Mouse (Mus musculus): ENCODE data around the gene Rab1b. TPM values are rescaled to one million over a fixed set of nuclear protein-coding genes. Genes with fewer than 3 reads are reported as not detected.
"Not testable (repeated sequence)": the region's sequence is repeated elsewhere in the genome, so short reads cannot be mapped to it uniquely, and the experiment has no call there.

Rab1b gene
- 228 and 240 TPM in 2 replicates for polyA plus RNA-seq (2015; fragmentation: Nextera tagmentation; extraction: Ambion mirVana)

GRCm38 (mm10) chr19:5106731-5107191, at the start of gene Rab1b:
Rab1b (minus strand) TSS chr19:5107072.
- peak within 1 kb of the TSS; percentile 87 for H3K4me3 ChIP-seq (ENCODE audit: low read depth, low read length)
- H3K9ac ChIP-seq (replicated peaks; ENCODE audit: low read depth), result peak within 1 kb of the TSS; percentile 82
- DNase-seq (ENCODE audit: low spot score), result peak; percentile 99
- ATAC-seq, result peak; percentile 96
- TF ChIP-seq CTCF (IDR thresholded peaks at IDR 0.05), result peak; percentile 17
- no peak for TF ChIP-seq EP300 (IDR thresholded peaks at IDR 0.05)
- under 1% methylated on average over 41 of the region's 46 CpGs for WGBS
- H3K27ac ChIP-seq (ENCODE audit: low read length), result peak within 1 kb of the TSS; percentile 92
- H3K27me3 ChIP-seq (replicated peaks; ENCODE audit: insufficient read depth, low read length), result no peaks in the 10 kb centered on the region
- H3K36me3 ChIP-seq (ENCODE audit: insufficient read depth, low read length), result peaks cover 28% of the 10 kb centered on the region
- H3K4me2 ChIP-seq (replicated peaks; ENCODE audit: low read depth, low read length), result peak within 1 kb of the TSS; percentile 91
- H3K9me3 ChIP-seq (ENCODE audit: low read length), result no peaks in the 10 kb centered on the region
- peaks cover 7% of the 10 kb centered on the region; the same call in 1 of the 2 replicates for H3K4me1 ChIP-seq (ENCODE audit: insufficient read depth, low read depth, low read length)

GRCm38 (mm10) chr19:5152261-5152660, 45.4 kb upstream of the Rab1b start:
- Histone ChIP-seq H3K27me3 (replicated peaks; ENCODE audit: insufficient read depth, low read length) (no peaks in the 10 kb centered on the region), H3K36me3 (ENCODE audit: insufficient read depth, low read length) (peaks cover 13% of the 10 kb centered on the region), H3K4me3 (ENCODE audit: low read depth, low read length) (no peak overlapping the region), H3K9me3 (ENCODE audit: low read length) (no peaks in the 10 kb centered on the region), H3K4me1 (ENCODE audit: insufficient read depth, low read depth, low read length) (no peaks in the 10 kb centered on the region), H3K9ac (replicated peaks; ENCODE audit: low read depth) (no peak overlapping the region), H3K4me2 (replicated peaks; ENCODE audit: low read depth, low read length) (no peak overlapping the region), H3K27ac (ENCODE audit: low read length) (no peak overlapping the region)
- WGBS, result 86% methylated on average over 6 of the region's 6 CpGs
- no peak for ATAC-seq
- TF ChIP-seq CTCF (IDR thresholded peaks at IDR 0.05) (no peak), EP300 (IDR thresholded peaks at IDR 0.05) (no peak)
- DNase-seq (ENCODE audit: low spot score), result no peak

- Histone ChIP-seq H3K9me3 (ENCODE audit: low read length) (no peaks in the 10 kb centered on the region), H3K27ac (ENCODE audit: low read length) (no peak overlapping the region), H3K4me1 (ENCODE audit: insufficient read depth, low read depth, low read length) (no peaks in the 10 kb centered on the region), H3K4me3 (ENCODE audit: low read depth, low read length) (no peak overlapping the region), H3K9ac (replicated peaks; ENCODE audit: low read depth) (no peak overlapping the region), H3K4me2 (replicated peaks; ENCODE audit: low read depth, low read length) (no peak overlapping the region), H3K36me3 (ENCODE audit: insufficient read depth, low read length) (peaks cover 13% of the 10 kb centered on the region), H3K27me3 (replicated peaks; ENCODE audit: insufficient read depth, low read length) (no peaks in the 10 kb centered on the region)
- WGBS, result 87% methylated on average over 5 of the region's 5 CpGs
- DNase-seq (ENCODE audit: low spot score) (no peak), ATAC-seq (no peak)
- no peak for TF ChIP-seq CTCF (IDR thresholded peaks at IDR 0.05)
- no peak for TF ChIP-seq EP300 (IDR thresholded peaks at IDR 0.05)
Measured at GRCm38 (mm10) chr19:5151741-5152140, 44.9 kb upstream of the Rab1b start.

GRCm38 (mm10) chr19:5151331-5151730, 44.5 kb upstream of the Rab1b start:
- 41% methylated on average over 3 of the region's 3 CpGs for WGBS
- no peak overlapping the region for H3K9ac ChIP-seq (replicated peaks; ENCODE audit: low read depth)
- H3K27me3 ChIP-seq (replicated peaks; ENCODE audit: insufficient read depth, low read length), result no peaks in the 10 kb centered on the region
- no peak overlapping the region for H3K4me3 ChIP-seq (ENCODE audit: low read depth, low read length)
- TF ChIP-seq EP300 (IDR thresholded peaks at IDR 0.05), result no peak
- TF ChIP-seq CTCF (IDR thresholded peaks at IDR 0.05), result peak; percentile 75
- no peak overlapping the region for H3K27ac ChIP-seq (ENCODE audit: low read length)
- no peak for ATAC-seq
- no peak overlapping the region for H3K4me2 ChIP-seq (replicated peaks; ENCODE audit: low read depth, low read length)
- peaks cover 13% of the 10 kb centered on the region for H3K36me3 ChIP-seq (ENCODE audit: insufficient read depth, low read length)
- H3K4me1 ChIP-seq (ENCODE audit: insufficient read depth, low read depth, low read length), result no peaks in the 10 kb centered on the region
- no peaks in the 10 kb centered on the region for H3K9me3 ChIP-seq (ENCODE audit: low read length)
- peak; percentile 55 for DNase-seq (ENCODE audit: low spot score)

- peaks cover 13% of the 10 kb centered on the region for H3K36me3 ChIP-seq (ENCODE audit: insufficient read depth, low read length)
- H3K27ac ChIP-seq (ENCODE audit: low read length), result no peak overlapping the region
- H3K4me3 ChIP-seq (ENCODE audit: low read depth, low read length), result no peak overlapping the region
- no peaks in the 10 kb centered on the region for H3K4me1 ChIP-seq (ENCODE audit: insufficient read depth, low read depth, low read length)
- TF ChIP-seq CTCF (IDR thresholded peaks at IDR 0.05), result no peak
- TF ChIP-seq EP300 (IDR thresholded peaks at IDR 0.05), result no peak
- no peak overlapping the region for H3K9ac ChIP-seq (replicated peaks; ENCODE audit: low read depth)
- no peaks in the 10 kb centered on the region for H3K27me3 ChIP-seq (replicated peaks; ENCODE audit: insufficient read depth, low read length)
- 90% methylated on average over 6 of the region's 6 CpGs for WGBS
- H3K9me3 ChIP-seq (ENCODE audit: low read length), result no peaks in the 10 kb centered on the region
- DNase-seq (ENCODE audit: low spot score), result no peak
- ATAC-seq, result no peak
- no peak overlapping the region for H3K4me2 ChIP-seq (replicated peaks; ENCODE audit: low read depth, low read length)
Measured at GRCm38 (mm10) chr19:5150358-5150757, 43.5 kb upstream of the Rab1b start.

GRCm38 (mm10) chr19:5149041-5149440, 42.2 kb upstream of the Rab1b start:
- not testable (repeated sequence) for H3K27ac ChIP-seq (ENCODE audit: low read length)
- H3K36me3 ChIP-seq (ENCODE audit: insufficient read depth, low read length), result peaks cover 13% of the 10 kb centered on the region
- 76% methylated on average over 6 of the region's 6 CpGs for WGBS

GRCm38 (mm10) chr19:5139640-5140039, 32.8 kb upstream of the Rab1b start:
- TF ChIP-seq EP300 (IDR thresholded peaks at IDR 0.05) (no peak), CTCF (IDR thresholded peaks at IDR 0.05) (peak; percentile 75)
- H3K9ac ChIP-seq (replicated peaks; ENCODE audit: low read depth), result no peak overlapping the region
- H3K4me3 ChIP-seq (ENCODE audit: low read depth, low read length), result no peak overlapping the region
- ATAC-seq (peak; percentile 57), DNase-seq (ENCODE audit: low spot score) (peak; percentile 87)
- peaks cover 19% of the 10 kb centered on the region; the same call in 1 of the 2 replicates for H3K36me3 ChIP-seq (ENCODE audit: insufficient read depth, low read length)
- H3K9me3 ChIP-seq (ENCODE audit: low read length), result no peaks in the 10 kb centered on the region
- no peak overlapping the region for H3K27ac ChIP-seq (ENCODE audit: low read length)
- WGBS, result 2% methylated on average over 2 of the region's 2 CpGs
- no peaks in the 10 kb centered on the region for H3K27me3 ChIP-seq (replicated peaks; ENCODE audit: insufficient read depth, low read length)
- no peak overlapping the region for H3K4me2 ChIP-seq (replicated peaks; ENCODE audit: low read depth, low read length)
- H3K4me1 ChIP-seq (ENCODE audit: insufficient read depth, low read depth, low read length), result no peaks in the 10 kb centered on the region

More at GRCm38 (mm10) chr19:5149041-5149440, 42.2 kb upstream of the Rab1b start:
- not testable (repeated sequence) for ATAC-seq; DNase-seq (ENCODE audit: low spot score); H3K4me2 ChIP-seq (replicated peaks; ENCODE audit: low read depth, low read length); H3K9ac ChIP-seq (replicated peaks; ENCODE audit: low read depth); H3K9me3 ChIP-seq (ENCODE audit: low read length); H3K4me1 ChIP-seq (ENCODE audit: insufficient read depth, low read depth, low read length); H3K27me3 ChIP-seq (replicated peaks; ENCODE audit: insufficient read depth, low read length); H3K4me3 ChIP-seq (ENCODE audit: low read depth, low read length)

All from lung, postnatal 0 days (tissue).